Mouse (Mus musculus): ENCODE data around the gene Olfr221.

The Olfr221 gene

DNA sequence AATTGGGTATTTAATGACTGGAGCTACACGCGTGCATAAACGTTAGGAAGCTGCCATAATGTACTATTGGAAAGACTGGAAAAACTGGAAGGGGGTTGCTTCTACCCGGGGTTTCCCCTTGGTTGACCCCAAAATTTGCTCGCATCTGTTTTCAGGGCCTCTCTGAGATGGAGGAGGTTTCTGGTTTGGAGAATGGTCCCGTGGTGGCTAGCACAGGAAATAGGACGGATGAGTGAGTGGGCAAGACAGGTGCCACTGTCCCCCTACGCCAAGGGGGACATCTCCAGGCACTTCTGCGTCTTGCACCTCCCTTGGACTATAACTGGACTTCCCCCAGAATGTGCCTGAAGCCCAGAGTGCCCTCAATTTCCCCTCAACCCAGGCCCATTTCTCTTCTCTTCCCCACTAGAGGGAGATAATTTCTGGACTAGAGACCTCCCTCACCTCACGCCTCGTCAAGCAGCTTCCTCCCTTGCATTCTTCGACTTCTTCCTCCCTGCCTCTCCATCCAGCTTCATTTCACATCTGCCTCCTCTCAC lies 23.1 kb downstream of the Olfr221 start:
- DNase-seq = no peak

GRCm38 (mm10) chr14:52018248-52019050 lies 23.8 kb downstream of the Olfr221 start:
- DNase-seq = peak; percentile 44

DNA sequence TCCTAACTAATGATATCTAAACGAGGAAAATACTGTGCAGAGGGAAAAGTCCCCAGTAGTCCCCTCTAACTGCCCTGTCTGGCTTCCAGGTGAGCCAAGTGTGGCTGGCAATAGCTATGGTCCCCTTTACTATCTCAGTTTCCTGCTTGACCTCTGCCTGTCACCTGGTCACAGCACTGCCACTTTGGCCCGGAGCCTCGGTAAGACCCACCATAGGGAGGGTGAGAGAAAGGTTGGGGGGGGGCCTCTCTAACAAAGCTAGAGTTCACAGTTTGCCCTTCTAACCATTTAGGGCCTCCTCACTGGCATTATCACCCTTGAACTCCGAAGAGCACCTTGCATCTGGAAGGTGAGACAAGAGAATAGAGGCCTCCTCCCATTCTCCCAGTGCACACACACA lies 24.6 kb downstream of the Olfr221 start:
- DNase-seq = no peak

DNA sequence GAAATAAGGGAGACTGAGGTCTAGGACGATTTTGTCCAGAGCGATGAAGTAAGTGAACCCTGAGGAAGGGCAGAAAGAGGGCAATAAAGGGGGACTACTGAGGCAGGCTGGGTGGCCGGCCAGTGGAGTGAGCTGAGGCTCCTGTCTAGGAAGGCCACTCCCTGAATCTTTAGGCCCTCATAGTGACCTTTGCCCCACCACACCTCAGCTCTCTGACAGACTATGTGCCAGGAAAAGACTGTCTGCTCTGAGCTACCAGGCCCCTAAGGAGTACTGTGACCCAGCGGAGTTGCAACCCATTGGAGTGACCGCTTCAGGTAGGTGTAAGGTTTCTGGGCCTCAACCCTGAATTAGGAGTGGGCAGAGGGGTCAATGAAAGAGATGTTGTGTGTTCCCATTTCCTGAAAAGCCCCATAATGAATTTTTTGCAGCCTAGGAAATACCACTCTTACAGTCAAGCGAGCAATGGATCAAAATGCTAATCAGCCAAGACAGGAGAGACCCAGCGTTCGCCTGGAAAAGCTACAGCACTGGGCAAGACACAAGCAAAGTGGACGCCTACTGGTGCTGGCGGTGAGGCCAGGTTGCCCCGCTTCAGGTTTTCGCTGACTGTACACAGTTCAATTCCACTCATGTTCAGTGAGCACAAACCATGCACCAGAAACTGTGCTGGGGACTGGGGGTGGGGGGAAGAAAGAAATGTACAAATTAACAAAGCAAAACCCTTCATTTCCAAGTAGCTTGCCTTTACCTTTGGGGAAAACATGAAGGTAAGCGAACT lies 25.4 kb downstream of the Olfr221 start:
- DNase-seq = no peak

DNA sequence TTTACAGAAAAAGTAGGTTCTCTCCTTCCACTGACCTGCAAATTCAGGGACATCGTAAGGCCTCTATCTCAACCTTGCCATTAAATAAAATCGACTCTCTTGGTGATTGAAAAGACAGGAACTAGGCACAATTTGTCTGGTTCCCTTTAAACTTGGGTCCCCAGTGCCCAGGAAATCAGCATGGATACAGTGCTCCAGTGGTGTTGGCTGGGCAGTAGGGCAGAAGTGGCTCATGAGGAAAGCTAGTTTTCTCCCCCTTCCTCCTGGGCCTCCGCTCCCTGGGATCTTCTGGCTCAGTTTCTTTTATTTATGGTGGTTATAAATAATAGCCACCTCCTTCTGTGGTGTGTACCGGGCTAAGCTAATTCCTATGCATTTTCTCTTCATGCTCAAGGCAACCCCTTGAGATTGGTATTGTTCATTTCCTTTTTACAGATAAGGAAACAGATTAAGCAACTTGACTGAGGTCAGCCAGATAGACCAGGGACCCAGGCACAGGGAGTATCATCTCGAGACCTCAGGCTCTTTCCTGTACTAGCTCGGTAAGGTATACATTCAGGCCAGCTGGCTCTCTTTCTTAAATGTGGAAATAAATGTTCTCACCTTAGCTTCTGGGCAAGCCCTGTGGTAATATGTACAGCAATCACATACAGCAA lies 26.7 kb downstream of the Olfr221 start, which contains the start of gene Tmem253:
TSS of gene Tmem253 (plus strand) at position 214 of the 656 bp plus-strand sequence.
- DNase-seq = no peak

DNA sequence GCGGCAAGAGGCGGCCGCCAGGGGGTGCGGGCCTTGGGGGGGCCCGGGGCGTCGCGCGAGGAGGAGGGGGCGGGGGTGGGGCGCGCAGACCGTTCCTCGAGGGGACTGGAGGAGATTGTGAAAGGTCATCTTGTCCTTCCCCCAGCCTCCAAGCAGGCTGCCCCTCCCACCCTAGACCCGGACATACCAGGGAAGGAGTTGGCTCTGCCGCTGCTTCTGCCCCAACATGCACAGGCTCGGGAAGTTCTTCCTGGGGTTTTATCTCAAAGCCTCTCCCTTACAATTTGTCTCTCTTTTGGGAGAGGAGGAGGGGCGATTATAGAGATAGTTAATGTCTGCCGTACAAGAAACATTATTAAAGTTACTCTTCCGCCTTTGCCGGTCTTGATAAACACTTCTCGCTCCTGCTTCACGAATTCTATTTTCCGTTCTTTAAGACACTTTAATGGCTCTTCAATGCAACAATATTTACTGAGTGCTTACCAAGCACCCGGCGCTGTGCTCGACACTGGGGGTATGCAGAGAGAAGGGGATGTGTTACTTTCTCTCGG lies 27.4 kb downstream of the Olfr221 start:
- DNase-seq = peak; percentile 47

DNA sequence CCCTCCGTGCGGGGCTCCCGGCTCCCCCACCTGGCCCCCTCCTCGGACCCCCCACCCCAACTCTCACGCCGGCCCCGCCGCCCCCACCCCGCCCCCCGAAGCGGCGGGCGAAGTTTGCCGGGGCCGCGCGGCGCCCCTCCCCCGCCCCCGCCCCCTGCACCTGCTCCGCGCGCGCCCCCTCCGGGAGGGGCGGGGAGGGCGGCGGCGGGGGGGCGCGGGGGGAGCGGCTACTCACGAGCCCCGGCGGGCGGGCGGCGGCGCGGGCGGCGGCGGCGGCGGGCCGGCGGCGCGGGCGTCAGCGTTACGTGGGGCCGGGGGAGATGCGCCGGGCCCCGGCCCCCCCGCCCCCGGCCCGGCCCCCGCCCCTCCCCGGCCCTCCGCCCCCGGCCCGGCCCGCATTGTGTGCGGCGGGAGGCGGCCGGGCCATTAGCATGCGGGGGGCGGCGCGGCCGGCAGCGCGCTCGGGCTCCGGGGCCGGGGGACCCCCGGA lies 27.9 kb downstream of the Olfr221 start:
- no peak for DNase-seq

GRCm38 (mm10) chr14:52013771-52014219 lies 28.5 kb downstream of the Olfr221 start:
- DNase-seq = peak; percentile 63

DNA sequence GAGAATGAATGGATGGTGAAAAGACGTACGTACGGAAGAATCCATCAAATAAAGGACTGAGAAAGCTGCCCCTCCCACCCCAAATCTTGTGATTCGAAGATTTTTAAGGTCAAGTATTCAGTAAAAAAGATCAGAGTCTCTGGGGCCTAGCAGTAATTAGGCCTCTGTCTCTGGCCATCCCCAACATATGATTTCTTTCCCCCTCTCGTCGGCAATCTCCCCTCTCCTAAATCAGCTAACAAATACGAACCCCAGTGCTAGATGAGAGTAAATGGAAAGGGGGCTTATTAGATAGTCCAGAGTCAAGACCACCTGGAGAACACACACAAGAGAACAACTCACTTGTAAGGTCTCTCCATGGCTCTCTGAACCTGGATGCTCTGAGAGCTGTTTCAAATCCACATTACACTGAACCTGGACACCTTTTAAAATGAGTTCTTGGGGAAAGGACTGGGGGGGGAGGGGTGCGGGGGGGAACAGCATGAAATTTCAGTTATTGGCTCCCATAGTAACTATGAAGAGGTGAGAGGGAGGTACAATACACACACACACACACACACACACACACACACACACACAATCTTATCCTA lies 29.1 kb downstream of the Olfr221 start:
- no peak for DNase-seq

DNA sequence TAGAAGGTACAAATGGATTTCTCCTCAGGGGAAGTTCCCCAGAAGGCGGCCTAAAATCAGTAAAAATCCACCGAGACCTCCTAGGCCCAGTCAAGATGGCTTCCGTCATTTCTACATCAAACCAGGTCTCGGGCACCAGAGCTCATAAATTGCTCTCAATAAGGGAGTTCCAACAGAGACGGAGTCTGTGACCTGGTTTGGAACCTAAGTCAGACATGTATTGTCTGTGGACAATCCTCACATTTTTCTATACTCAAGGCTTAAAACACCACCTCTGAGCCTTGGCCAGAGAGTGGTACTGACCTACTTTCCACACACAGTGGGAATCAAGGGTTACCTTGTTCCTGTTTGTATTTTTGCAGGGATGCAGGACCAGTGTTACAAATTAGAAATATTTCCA lies 29.7 kb downstream of the Olfr221 start:
- DNase-seq = no peak

DNA sequence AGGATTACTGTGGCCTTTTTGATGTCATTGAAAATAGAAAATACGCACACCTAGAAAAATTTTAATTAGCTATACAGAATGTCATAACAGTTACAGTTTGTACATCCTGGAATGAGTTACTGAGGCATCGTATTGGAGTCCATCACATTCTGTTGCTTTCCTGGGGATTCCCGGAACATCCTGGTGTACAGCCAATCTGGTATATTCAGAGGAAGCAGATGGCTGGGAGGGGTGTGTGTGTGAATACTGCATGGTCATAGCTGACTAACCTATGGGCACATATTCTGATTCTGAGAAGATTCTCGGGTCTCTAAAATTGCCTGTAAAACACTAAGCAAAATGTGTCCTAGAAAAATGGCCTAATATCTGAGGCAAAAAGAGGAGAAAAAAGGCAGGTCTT lies 30.2 kb downstream of the Olfr221 start:
- peak; percentile 80 for DNase-seq

- DNase-seq = no peak
Measured at GRCm38 (mm10) chr14:52011683-52012082, 30.6 kb downstream of the Olfr221 start.

GRCm38 (mm10) chr14:52010446-52011111 lies 31.7 kb downstream of the Olfr221 start:
- DNase-seq = peak; percentile 60

GRCm38 (mm10) chr14:52009841-52010240 lies 32.4 kb downstream of the Olfr221 start:
- DNase-seq = no peak

- DNase-seq = no peak
Measured at GRCm38 (mm10) chr14:52009361-52009760, 32.9 kb downstream of the Olfr221 start.

- DNase-seq = peak; percentile 95
Measured at GRCm38 (mm10) chr14:52008321-52009203, 33.7 kb downstream of the Olfr221 start.

DNA sequence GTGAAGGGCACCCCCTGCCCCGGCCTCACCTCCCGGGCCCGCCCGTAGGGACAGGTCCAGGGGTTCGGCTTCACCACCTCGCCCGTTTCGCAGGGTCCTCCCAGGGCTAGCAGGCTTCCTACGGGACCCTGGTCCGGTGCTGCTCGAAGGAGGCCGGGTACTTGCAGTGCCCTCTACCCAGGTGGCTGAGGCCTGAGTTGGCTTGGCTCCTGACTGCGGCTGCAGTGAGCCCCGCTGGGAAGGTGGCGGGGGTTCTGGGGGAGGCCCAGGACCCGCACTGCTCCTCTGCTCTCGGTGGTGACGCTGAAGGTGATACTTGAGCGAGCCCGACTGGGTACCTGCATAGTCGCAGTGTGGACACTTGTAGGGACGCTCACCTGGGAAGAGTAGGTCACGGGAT lies 35.5 kb downstream of the Olfr221 start:
- DNase-seq = no peak

DNA sequence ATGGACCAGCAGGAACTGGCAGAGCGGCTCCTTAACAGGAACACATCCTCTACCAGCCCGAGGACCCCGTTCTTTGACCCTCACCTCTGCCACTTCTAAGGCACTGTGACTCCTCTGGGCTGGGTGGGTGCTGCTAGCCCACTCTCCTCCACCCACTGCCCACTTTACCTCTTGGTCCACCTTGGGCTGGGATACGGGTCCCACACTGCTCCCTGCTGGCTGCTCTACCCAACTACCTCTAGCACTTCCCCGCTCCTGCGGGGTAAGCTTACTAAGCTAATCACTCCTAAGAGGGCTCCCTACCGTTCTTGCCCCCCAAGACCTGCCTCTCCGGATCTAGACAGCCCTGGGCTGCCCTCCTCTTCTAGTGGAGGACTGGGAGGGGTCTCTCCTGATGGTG lies 36.0 kb downstream of the Olfr221 start:
- DNase-seq = no peak

GRCm38 (mm10) chr14:52005616-52006015 lies 36.6 kb downstream of the Olfr221 start:
- no peak for DNase-seq

GRCm38 (mm10) chr14:52005141-52005540 lies 37.1 kb downstream of the Olfr221 start:
- no peak for DNase-seq

Data from cerebellum, adult 11 months (tissue).